Mouse (Mus musculus) heart, adult 2 months (tissue): ENCODE measurements around the gene Wasl.

Source experiments
- CTCF ChIP-seq: fragments of 200-600 bp; IDR thresholded peaks from 2 replicates; pipeline ENCODE4 v1.8.1; 2022; ENCODE audit warnings: antibody characterized with exemption, mild to moderate bottlenecking, moderate library complexity
- EP300 ChIP-seq: fragments of 200-500 bp; IDR thresholded peaks from 2 replicates; pipeline ENCODE4 v1.6.1; 2011; ENCODE audit warnings: low read depth, low read length, control low read depth; ENCODE audit not compliant: insufficient read depth

DNA sequence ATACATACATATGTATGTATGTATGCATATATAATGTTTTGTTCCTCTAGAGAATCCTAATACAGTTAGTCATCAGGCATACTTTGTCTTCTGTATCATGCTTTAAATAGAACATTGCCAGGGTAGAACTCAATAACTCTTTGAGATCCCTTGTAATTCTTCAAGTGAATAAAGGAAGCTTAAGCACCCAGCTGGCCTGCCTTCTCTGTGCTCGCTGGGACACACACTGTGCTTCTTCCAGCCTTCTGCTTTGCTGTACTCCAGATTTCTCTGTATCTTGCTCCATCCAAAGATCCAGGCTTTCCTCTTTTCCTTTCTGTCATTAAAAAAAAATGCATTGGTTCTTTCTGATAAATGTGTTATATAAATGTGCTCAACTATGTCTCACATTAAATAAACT lies 23.1 kb upstream of the Wasl start:
- TF ChIP-seq CTCF (no peak), EP300 (no peak)
